Mouse (Mus musculus) liver, embryonic 16.5 days (tissue): ENCODE data around the gene Ccsap. TPM values are rescaled to one million over a fixed set of nuclear protein-coding genes. Genes with fewer than 3 reads are reported as not detected.

Experiments used
- ATAC-seq: fragments of 200-750 bp; cut with Nextera tagmentation; 2 replicates; pipeline ENCODE4 v1.8.0; 2017; ENCODE audit warnings: low read depth, mild to moderate bottlenecking, moderate number of reproducible peaks, moderate library complexity
- H3K27ac ChIP-seq: fragments of 300-500 bp; sonication (generic); 2 replicates; pipeline ENCODE4 v1.5.1; 2014; ENCODE audit warnings: mild to moderate bottlenecking, low read length
- H3K27me3 ChIP-seq: fragments of 300-500 bp; sonication (generic); 2 replicates; pipeline ENCODE4 v1.6.1; 2014; ENCODE audit warnings: low read depth, low read length, mixed read lengths; ENCODE audit not compliant: control insufficient read depth, insufficient read depth
- H3K36me3 ChIP-seq: fragments of 300-500 bp; sonication (generic); 2 replicates; pipeline ENCODE4 v1.6.1; 2014; ENCODE audit warnings: mild to moderate bottlenecking; ENCODE audit not compliant: control insufficient read depth, insufficient read depth
- H3K4me1 ChIP-seq: fragments of 300-500 bp; sonication (generic); 2 replicates; pipeline ENCODE4 v1.6.1; 2014; ENCODE audit warnings: low read depth, low read length, mixed read lengths; ENCODE audit not compliant: control insufficient read depth
- H3K4me2 ChIP-seq: fragments of 300-500 bp; sonication (generic); 2 replicates; pipeline ENCODE4 v1.6.1; 2014; ENCODE audit warnings: low read depth, low read length, mixed read lengths
- H3K4me3 ChIP-seq: fragments of 300-500 bp; sonication (generic); 2 replicates; pipeline ENCODE4 v1.5.1; 2014; ENCODE audit warnings: low read depth, mild to moderate bottlenecking, low read length
- H3K9ac ChIP-seq: fragments of 300-500 bp; sonication (generic); 2 replicates; pipeline ENCODE4 v1.6.1; 2014; ENCODE audit warnings: low read depth, low read length
- H3K9me3 ChIP-seq: fragments of 300-500 bp; sonication (generic); replicated peaks from 2 replicates; pipeline ENCODE4 v1.6.1; 2016; ENCODE audit warnings: low read length; ENCODE audit not compliant: control insufficient read depth
- WGBS: fragments of 180-500 bp; shearing (Covaris S2); extraction: QIAGEN DNeasy Blood & Tissue Kit; methylation state at CpG from one replicate; pipeline ENCODE4 v1.1.7; 2014; ENCODE audit not compliant: insufficient replicate concordance; 5-methylcytosine and 5-hydroxymethylcytosine counted together
- polyA plus RNA-seq: library from polyadenylated mRNA; unstranded; fragments of >200 nt; fragmentation: Nextera tagmentation; extraction: Ambion mirVana; gene quantifications from 2 replicates; pipeline ENCODE4 v1.2.1, GENCODE M21; 2015

Gene Ccsap
- polyA plus RNA-seq, 1 experiment from 2014 or later = 2.3 TPM

DNA sequence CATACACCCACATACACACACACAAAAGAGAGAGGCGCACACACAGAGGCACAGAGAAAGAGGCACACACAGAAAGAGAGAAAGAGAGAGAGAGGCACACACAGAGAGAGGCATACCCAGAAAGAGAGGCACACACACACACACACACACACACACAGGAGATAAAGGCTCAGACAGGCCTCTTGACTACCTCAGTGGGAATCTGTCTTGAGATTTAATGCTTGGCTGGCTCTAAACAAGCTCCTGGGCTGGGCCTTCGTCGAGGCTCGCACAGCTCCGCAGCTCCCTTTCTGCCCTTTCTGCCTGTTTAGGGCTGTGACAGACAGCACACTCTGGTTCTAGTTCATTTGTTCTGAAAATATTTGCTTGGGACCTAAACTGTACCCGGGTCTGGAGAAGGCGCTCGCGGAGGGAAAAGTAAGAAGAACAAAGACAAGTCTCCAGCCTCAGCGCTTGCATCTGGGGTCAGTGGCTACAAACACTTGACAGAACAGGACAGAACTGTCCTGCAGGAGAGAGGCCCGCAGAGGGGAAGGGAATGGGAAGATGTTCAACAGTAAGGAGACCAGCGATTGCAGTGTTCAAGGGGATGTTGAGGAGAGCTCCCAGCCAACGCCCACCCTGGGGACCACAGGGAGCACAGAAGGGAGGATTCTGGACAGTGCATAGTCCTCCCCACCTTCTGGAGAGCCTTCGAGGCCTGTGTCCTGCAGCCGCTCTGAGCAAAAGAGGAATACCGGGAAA, 68.7 kb downstream of the Ccsap start:
- H3K36me3 ChIP-seq = no peaks in the 10 kb centered on the region
- H3K4me1 ChIP-seq = peaks cover 1% of the 10 kb centered on the region
- H3K4me2 ChIP-seq = no peak overlapping the region
- no peaks in the 10 kb centered on the region for H3K27me3 ChIP-seq
- no peaks in the 10 kb centered on the region for H3K9me3 ChIP-seq
- no peak overlapping the region for H3K9ac ChIP-seq
- ATAC-seq = no peak
- WGBS = 78% methylated on average over 16 of the region's 16 CpGs
- no peak overlapping the region for H3K27ac ChIP-seq
- H3K4me3 ChIP-seq = no peak overlapping the region

Other genes starting within 250 kb of the Ccsap start
- gene Rhou, start 206.3 kb downstream of the Ccsap start, polyA plus RNA-seq = 1.5 and 1.8 TPM in 2 replicates
- 34.8 and 37.8 TPM in 2 replicates for gene Rab4a, start 54.2 kb downstream of the Ccsap start, polyA plus RNA-seq
- 86.3 and 208 TPM in 2 replicates for gene Acta1, start 34.5 kb upstream of the Ccsap start, polyA plus RNA-seq
- gene Nup133, start 89.1 kb upstream of the Ccsap start, polyA plus RNA-seq = 18.1 and 18.7 TPM in 2 replicates
- 130 and 131 TPM in 2 replicates for gene Abcb10, start 122.9 kb upstream of the Ccsap start, polyA plus RNA-seq
- gene Taf5l, start 161.2 kb upstream of the Ccsap start, polyA plus RNA-seq = 18.8 and 19.6 TPM in 2 replicates
- 2.3 and 2.4 TPM in 2 replicates for gene Urb2, start 161.3 kb upstream of the Ccsap start, polyA plus RNA-seq